Mouse (Mus musculus): ENCODE measurements around the gene Gcsh.

DNA sequence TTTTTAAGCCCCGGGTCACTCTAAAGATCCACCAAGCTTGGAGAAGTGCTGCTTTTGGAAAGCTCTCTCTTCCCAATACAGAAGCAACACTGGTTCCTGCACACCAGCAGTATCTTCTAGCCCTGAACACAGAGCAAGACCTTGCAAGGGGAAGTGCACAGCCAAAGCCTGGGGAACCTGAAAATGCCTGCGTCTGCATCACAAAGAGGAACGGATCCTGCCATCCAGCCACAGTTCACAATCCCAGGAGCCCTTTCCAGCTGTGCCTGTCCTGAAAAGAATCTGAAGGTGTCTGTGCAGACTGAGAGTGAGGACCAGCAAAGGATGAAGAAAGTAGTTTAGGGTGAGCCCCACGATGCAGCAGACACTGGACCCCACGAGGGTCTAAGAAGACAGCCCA, 18.3 kb downstream of the Gcsh start:
- TF ChIP-seq POLR2A (IDR thresholded peaks at IDR 0.05; ENCODE audit: extremely low read depth, insufficient read depth, low read length) (no peak), CTCF (IDR thresholded peaks at IDR 0.05; ENCODE audit: low read depth, low read length) (no peak)

All from liver, adult 2 months (tissue).